Mouse (Mus musculus) mature B cell (primary cell): Measurements from ENCODE around the gene Wasf1.

Source experiments
- in situ Hi-C: fragments of 300-500 bp; cut with MboI; formaldehyde crosslinking; loops from 2 replicates; pipeline ENCODE4 v1.14.3; 2019

Gene Wasf1

DNA sequence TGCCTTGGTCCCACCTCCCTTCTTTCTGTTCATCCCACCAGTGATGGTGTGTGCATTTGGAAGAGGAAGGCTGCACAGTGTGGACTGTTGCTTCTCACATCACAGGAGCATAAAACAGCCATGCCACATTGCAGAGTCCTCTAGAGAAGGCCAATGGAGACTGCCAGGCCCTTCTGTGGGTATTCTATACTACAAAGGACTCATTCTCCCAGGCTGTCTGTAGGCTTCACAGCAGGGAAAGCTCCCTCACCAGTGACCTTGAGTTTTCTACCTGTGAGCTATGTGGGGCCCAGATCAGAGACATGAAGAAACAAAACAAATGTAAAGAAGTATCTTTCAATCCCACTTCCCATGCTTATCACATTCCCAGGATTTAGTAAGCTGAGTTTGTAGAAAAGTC lies 100.5 kb downstream of the Wasf1 start:
- in situ Hi-C loops, result no loop called here

DNA sequence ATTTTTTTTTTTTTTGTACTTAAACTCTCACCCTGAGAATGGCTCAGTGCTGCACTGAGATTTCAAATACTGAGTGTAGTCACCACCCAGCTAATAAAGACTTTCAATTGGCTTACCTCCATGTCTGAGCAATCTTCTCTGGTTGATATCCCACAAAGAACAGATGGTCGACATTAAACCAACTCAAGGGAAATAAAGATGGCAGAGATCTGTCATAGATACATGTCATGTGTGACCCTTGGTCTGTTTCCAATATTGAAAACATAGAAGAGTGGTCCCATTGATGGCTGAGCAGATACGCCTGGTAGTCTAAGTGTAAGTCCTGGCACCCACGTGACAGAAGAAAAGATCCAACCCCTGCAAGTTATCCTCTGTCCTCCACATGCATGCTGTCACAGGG lies 101.3 kb downstream of the Wasf1 start:
- in situ Hi-C loops, result no loop called here

DNA sequence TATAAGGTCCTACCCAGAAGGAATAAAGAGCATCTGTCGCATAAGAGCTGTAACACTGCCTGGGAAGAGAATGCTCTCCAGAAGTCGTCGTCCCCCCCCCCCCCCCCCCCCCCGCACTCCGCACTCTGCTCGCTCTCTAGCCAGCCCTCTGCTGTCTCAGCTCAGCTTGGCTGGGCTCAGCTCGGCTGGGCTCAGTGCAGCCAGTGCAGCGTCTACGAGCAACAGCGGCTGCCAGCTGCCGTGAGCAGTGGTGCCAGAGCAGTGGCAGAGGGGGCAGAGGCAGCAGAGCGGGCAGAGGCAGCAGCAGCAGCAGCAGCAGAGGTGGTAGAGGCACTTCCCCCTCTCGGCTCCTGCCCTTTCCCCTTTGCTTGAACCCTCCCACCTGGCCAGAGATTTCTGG lies 102.1 kb downstream of the Wasf1 start:
- in situ Hi-C loops, result no loop called here
